Mouse (Mus musculus): ENCODE data around the gene Card9.
"Not testable (repeated sequence)": the region's sequence is repeated elsewhere in the genome, so short reads cannot be mapped to it uniquely, and the experiment has no call there.

Gene Card9

DNA sequence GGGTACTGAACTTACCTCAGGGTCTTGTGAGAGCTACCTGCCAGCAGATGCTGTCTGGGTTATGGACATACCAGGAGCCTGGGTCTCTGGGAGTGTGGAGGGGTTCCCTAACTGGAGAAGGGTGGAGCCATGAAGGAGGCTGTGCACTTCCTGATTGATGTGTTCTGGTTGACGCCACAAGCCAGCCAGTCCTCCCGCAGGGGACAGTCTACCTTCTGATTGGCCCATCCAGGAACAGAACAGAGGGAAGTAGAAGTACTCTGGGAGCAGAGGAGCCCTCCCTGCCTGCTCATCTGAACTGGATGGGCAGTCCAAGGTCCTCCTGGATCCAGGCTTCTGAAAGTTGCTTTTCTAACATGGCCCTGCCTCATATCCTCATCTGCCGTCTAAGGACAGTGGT is at the start of gene Card9:
Gene Card9, minus strand, starts transcription at position 147 of the 400 bp plus-strand sequence.
- in situ Hi-C loops (cut with MboI, MseI) = no loop called here

DNA sequence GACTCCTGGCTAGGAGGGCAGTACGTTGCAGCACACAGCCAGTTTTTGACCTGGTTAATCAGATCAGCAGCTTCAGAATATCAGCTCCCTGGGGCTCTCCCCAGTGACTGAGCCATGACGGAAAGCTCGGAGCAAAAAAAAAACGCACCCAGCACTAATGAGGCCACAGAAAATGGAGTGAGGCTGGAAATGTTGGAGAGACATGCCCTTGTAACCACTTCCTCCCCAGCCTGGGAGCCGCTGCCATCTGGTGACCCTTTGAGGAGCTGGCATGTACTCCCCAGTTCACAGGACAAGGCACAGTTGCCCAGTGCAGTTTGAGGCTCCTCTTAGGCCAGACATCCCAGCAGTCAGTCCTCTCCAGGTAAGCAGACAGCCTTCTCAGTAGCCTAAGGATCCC is 49.4 kb upstream of the Card9 start:
- in situ Hi-C loops (cut with MboI, MseI) = no loop called here

DNA sequence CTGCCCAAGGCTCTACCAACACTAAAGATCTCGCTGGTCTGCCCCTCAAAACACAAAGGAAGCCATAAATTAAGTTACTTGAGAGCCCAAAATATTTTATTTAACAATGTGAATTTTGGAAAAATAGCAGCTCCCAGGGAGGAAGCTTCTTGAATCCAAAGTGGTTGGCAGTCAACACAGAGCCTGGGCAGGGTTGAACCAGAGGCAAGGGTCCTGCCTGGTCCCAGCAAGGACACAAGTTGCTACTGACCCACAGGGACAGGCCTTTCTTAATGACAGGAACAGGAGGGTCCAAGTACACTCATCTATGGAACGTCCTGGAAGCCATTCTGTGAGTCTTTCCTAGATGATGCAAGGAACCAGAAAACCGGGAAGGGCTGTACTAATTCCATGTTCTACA is 48.6 kb upstream of the Card9 start:
- in situ Hi-C loops (cut with MboI, MseI) = no loop called here

- in situ Hi-C loops (cut with MboI, MseI) = no loop called here
These were observed 48.0 kb upstream of the Card9 start, which contains the start of gene Inpp5e for GRCm38 (mm10) chr2:26408515-26409356. Gene Inpp5e, minus strand, starts transcription at chr2:26409203.

DNA sequence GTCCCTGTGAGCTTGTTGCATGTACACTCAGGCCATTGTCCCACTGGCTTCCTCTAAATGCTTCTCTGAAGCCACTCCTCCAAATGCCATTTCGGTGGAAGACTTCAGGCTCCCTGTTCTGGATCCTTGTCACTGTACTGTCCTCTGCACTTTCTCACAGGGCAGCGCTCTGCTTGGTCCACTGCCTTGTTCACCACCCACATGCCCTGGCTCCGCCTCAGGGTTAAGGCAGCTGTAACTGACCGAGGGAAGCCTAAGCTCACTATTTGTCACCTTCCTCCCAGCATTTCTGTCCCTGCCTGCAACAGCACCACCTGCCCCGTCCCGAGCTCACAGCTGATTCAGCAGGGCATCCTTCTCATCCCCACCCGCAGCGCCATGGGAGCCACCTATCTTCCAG is 42.6 kb upstream of the Card9 start:
- in situ Hi-C loops (cut with MboI, MseI) = no loop called here

- in situ Hi-C loops (cut with MboI, MseI) = no loop called here
These were observed 41.5 kb upstream of the Card9 start for GRCm38 (mm10) chr2:26402265-26402664.

- in situ Hi-C loops (cut with MboI, MseI) = no loop called here
These were observed 40.3 kb upstream of the Card9 start for GRCm38 (mm10) chr2:26401023-26401422.

GRCm38 (mm10) chr2:26400296-26400695 is 39.6 kb upstream of the Card9 start:
- in situ Hi-C loops (cut with MboI, MseI) = no loop called here

DNA sequence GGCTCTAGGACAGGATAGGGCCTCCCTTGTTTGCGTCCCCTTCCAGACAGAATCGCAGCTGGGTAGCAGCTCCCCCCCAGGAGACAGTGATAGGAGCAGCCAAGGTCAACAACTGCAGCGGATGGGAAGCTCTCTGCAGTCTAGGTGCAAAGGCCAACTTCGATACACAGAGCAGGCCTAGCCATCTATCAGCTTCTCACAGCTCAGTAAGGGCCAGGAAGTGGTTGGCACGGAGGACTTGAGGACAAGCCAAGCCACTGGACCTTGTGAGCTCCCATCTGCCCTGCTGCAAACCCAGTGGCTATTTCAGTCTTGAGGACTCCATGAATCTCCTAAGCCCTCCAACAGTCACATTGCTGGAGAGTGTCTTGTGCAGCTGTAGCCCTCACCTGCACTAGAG is 38.9 kb upstream of the Card9 start:
- in situ Hi-C loops (cut with MboI, MseI) = no loop called here

- in situ Hi-C loops (cut with MboI, MseI) = no loop called here
These were observed 38.3 kb upstream of the Card9 start for GRCm38 (mm10) chr2:26398978-26399377.

DNA sequence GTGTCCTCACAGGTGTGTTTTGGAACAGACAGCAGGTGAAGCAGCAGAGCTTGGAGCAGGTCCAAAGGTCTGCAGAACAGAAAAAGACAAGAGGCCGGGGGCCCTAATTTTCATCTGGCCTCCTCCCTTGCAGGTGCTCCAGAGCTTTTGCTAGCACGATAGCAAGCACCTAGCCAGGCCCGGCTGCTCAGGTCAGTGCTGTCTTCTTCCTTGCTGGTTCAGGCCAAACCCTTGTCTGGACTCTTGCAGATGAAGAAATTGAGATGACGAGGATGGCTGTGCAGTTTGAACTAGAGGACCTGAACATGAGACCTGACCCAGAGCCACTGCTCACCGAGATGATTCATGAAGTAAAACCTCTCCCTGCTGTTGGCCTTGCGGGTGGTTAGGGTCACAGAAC is 30.9 kb upstream of the Card9 start:
- in situ Hi-C loops (cut with MboI, MseI) = no loop called here

DNA sequence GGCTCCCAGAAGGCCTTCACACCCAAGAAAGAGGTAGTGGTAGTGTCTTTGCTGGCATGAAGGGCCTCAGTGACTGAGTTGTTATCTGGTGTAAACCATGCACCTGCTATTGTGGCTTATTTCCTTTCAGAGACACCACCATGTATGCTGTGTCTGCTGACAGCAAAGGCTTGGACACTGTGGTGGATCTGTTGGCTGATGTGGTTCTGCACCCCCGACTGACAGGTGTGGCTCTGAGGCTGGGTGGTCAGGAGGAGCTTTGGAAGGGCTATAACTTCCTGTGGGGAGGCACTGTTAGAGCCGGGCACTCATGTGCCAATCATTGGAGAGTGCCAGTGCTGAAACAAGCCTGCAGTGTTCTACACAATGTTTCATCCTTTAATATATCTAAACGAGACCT is 30.2 kb upstream of the Card9 start:
- in situ Hi-C loops (cut with MboI, MseI) = no loop called here

- in situ Hi-C loops (cut with MboI, MseI) = loop anchor here (5.0 kb wide), 1 partner anchor 513 kb away; the partner anchor contains the start of gene Surf6
These were observed 28.5 kb upstream of the Card9 start, which contains the start of the genes Entr1 and Pmpca for GRCm38 (mm10) chr2:26389154-26389690. Gene Entr1, minus strand, starts transcription at chr2:26389316. Gene Pmpca, plus strand, starts transcription at chr2:26389339.

- in situ Hi-C loops (cut with MboI, MseI) = loop anchor here (5.0 kb wide), 1 partner anchor 514 kb away; the partner anchor contains the start of gene Surf6
These were observed 28.0 kb upstream of the Card9 start for GRCm38 (mm10) chr2:26388682-26389153.

DNA sequence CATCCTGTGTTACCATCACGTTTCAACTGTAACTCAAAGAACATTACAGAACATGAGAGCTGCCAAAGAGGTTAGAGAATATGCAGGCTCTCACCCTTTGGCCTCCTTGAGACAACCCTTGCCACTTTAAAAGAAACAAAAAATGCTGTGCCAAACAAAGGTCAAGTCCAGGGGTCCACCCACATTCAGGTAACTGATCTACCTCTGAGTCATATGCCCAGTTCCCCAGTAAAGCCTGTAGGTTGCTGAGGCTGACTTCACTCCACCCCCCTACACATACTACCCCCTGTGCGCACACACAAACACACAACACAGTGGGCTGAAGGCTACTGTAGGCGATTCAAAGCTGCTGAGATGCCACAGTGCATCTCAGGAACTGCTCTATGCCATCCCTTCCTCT is 27.0 kb upstream of the Card9 start:
- in situ Hi-C loops (cut with MboI, MseI) = loop anchor here (5.0 kb wide), 1 partner anchor 515 kb away; the partner anchor contains the start of gene Surf6

DNA sequence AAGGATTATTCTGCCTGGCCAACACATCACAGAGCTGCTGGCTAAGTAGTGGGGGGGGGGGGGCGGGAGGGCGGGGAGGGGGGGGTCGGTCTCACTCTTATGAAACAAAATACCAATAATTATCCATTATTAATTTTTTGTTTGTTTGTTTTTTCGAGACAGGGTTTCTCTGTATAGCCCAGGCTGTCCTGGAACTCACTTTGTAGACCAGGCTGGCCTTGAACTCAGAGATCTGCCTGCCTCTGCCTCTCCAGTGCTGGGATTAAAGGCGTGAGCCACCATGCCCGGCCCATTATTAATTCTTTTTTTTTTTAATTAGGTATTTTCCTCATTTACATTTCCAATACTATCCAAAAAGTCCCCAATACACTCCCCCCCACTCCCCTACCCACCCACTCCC is 20.2 kb upstream of the Card9 start:
- in situ Hi-C loops (cut with MboI, MseI) = not testable (repeated sequence)

DNA sequence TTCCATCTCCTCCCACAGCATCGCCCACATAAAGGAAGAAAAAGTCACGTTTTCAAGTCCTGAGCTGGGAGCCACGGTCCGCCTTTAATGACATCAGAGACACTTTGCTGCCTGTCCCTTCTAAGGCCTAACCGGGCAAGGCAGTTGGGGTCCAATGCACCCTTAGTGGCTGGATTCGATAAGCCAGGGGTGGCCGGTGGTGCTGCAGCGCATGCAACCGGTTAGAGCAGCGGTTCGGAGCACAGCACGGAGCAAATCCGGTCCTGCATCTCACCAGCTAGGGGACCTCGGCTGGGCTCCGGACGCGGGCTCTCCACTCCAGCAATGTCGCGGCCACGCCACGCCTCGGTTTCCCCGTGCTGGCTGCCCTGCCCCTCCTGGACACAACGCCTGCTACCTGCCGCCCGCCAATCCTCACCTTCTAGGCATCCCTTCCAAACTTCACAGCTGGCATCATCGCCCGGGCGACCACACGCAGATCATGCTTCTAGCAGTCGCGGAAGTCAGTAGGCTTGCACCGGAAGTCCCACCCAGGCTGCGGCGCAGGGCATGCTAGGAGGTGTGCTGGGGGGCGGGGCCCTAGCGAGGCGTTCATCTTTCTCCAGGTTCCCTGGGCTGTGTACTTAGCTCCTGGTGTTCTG is 19.5 kb upstream of the Card9 start, which contains the start of gene Snapc4:
Gene Snapc4, minus strand, starts transcription at position 523 of the 641 bp plus-strand sequence.
- in situ Hi-C loops (cut with MboI, MseI) = no loop called here

DNA sequence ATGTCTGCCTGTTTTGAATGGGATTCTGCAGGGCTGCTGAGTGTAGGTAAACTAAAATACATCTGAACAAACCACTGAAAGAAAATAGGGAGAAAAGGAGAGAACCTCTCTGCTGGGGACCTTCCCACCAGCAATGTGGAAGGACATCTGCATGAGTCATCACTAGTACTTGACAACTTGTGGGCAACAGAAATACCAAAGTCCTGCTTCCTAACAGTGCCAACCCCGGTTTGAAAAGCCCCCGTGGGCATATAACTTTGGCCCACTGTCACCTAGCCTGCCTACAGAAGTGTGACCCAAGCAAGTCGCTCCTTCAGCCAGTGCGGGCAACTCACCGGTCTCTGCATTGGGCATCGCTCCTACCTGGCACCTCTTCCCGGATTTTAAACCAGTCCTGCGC is 11.7 kb upstream of the Card9 start:
- in situ Hi-C loops (cut with MboI, MseI) = no loop called here

- in situ Hi-C loops (cut with MboI, MseI) = no loop called here
These were observed 7.9 kb upstream of the Card9 start for GRCm38 (mm10) chr2:26368572-26368971.

DNA sequence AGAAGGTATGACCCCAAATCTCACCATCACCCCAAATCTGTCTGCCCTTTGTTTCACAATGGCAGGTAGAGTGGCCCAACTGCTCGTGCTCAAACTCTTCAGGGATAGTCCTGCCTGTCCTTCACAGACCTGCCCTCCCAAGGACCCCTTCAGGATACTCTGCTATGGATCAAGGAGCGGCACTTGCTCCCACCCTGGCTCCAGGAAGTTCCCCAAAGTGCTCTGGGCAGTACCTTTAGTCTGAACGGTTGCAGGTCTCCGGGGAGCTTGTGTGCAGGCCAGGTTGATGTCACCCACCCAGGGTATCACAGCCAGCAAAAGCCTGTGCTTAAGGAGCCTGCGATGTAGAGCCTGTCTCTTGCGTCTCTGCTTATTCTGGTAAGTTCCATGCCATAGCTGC is 7.2 kb upstream of the Card9 start:
- in situ Hi-C loops (cut with MboI, MseI) = no loop called here

DNA sequence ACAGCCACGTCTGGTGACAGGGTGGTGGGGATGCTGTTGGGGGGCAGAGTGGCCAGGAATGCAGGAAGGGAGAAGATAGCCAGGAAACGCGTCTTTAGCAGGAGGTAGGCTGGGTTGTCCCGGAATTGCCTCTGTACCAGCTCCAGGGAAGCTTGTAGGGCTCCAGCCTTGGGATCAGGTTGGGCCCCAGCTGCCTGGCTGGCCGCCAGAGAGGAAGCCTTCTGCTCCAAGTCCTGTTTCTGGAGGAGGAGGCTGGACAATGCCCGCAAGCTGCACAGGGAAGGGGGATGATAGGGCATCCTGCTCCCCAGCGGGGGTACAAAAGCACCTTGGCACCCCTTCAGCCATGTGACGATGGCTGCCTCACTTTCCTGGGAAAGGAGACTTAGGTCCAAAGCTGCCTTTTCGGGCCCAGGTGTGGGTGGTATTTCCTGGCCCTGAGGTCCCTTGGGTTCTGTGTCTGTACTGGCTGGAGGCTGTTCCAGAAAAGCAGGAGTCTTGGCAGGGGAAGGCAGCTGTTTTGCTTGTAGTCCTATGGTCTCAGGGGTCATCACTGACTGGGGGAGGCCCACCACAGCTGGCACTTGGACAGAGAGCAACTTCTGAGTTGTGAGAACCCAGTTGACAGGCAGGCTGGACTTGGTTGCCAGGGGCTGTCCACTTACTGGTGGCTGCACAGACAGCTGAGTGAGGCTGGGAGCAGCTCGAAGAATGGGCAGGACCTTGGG is 4.2 kb upstream of the Card9 start:
- in situ Hi-C loops (cut with MboI, MseI) = no loop called here

GRCm38 (mm10) chr2:26363481-26363880 is 2.8 kb upstream of the Card9 start:
- in situ Hi-C loops (cut with MboI, MseI) = no loop called here

Measured in regulatory T cell (primary cell).